20 mouse cellular contexts compared by ENCODE assay signal in the genomic region with DNA sequence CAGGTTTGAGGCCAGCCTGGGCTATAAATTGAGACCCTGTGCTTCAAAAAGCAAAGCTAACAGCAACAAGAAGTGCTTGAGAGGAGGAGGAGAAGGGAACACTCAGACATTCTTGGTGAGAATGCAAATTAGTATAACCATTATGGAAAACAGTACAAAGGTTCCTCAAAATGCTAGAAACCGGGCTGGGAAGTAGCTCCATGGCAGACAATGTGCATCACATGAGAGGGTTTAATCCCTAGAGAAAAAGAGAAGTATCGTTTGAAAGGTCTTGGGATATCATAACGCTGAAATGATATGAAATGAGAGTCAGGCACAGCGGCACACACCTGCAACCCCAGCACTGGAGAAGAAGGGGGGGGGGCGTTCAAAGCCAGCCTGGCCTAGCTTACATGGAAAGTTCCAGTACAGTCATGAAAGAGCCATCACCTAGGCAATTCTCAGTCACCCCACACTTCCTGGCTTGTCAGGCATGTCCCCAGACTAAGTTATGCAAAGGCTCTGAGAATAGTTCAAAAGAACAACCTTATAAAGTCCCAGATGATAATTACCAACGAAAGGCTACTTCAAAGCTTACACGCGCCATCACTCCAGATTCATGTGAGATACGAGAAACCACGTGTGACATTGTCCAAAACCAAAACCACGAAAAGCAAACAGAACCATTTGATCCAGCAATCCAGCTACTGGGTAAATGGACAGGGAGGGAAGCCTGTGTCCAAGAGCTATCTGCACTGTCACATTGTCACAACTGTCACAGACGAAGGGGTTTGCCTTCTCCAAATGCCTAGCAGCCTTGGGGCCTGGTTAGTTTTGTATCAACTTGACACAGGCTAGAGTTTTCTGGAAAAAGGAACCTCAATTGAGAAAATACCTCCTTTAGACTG. TPM values are rescaled to one million over a fixed set of nuclear protein-coding genes. Genes with fewer than 3 reads are reported as not detected.
A peak's percentile ranks its signal among the peaks of the same experiment; 100 is the strongest.
DNase-seq lines count a peak whose midpoint lies in the region; ATAC-seq lines count a peak whose summit lies in the region.
"Had no signal": no experiment of that assay in that cellular context is flagged by ENCODE, and none has a peak within 500 bp of the region (broad histone marks: within the 10 kb centered on the region; RNA-seq: fewer than 3 reads in every experiment).

No protein-coding gene starts in this region.

- peak; percentile 77 for ATAC-seq in activated CD4-positive, CD25-positive, alpha-beta regulatory T cell, adult 4 months
- peak; percentile 44 for ATAC-seq in megakaryocyte, adult 5-6 weeks (ENCODE audit: poor library complexity, severe bottlenecking)
- ATAC-seq: forebrain, embryonic 14.5 days; intestine, postnatal 0 days had no signal

- DNase-seq in A20 (ENCODE audit: low read depth, low spot score) (peak; percentile 34), liver (no peak)
- DNase-seq in CD4-positive helper T cell, adult 2 months (ENCODE audit: low read depth, low spot score) = peak; percentile 78
- no peak for DNase-seq in heart, adult 11 months
- no peak for DNase-seq in frontal cortex, postnatal 14 days (ENCODE audit: low spot score in 2 of 2)
- DNase-seq: adrenal gland, postnatal 14 days; cerebellum, adult 8-10 months; gastrocnemius, postnatal 10 days; kidney, postnatal 25 days; layer of hippocampus, postnatal 36 days; lung, postnatal 4 days had no signal

RNA-seq across cellular contexts. Expression of gene Spn, which starts 28.2 kb away (rescaled TPM):
- 100 to 1,000 TPM; 157 to 159 TPM for polyA plus RNA-seq in activated CD4-positive, CD25-positive, alpha-beta regulatory T cell, adult 4 months (2017; shearing (Covaris generic))
- 74.6 and 82.8 TPM in 2 replicates for total RNA-seq in megakaryocyte, adult 5-6 weeks (2015)
- total RNA-seq in megakaryocyte, adult 5-6 weeks (2017) = 241 and 246 TPM in 2 replicates
- polyA plus RNA-seq: forebrain, embryonic 14.5 days; midbrain, embryonic 11.5 days; midbrain, postnatal 0 days had no signal

RNA-seq across cellular contexts. Expression of gene Cd2bp2, which starts 30.0 kb away (rescaled TPM):
- 10 to 100 TPM; 38.9 to 50.5 TPM for polyA plus RNA-seq in activated CD4-positive, CD25-positive, alpha-beta regulatory T cell, adult 4 months (2017; shearing (Covaris generic))
- 16.1 and 19.0 TPM in 2 replicates for total RNA-seq in megakaryocyte, adult 5-6 weeks (2015)
- 51.8 and 57.5 TPM in 2 replicates for total RNA-seq in megakaryocyte, adult 5-6 weeks (2017)

RNA-seq across cellular contexts. Expression of gene Tbc1d10b, which starts 42.4 kb away (rescaled TPM):
- 10 to 100 TPM; 13.6 to 18.9 TPM for polyA plus RNA-seq in activated CD4-positive, CD25-positive, alpha-beta regulatory T cell, adult 4 months (2017; shearing (Covaris generic))
- total RNA-seq in megakaryocyte, adult 5-6 weeks (2015) = 27.0 and 27.4 TPM in 2 replicates
- 59.8 and 74.2 TPM in 2 replicates for total RNA-seq in megakaryocyte, adult 5-6 weeks (2017)

RNA-seq across cellular contexts. Expression of gene Mylpf, which starts 42.8 kb away (rescaled TPM):
- polyA plus RNA-seq in activated CD4-positive, CD25-positive, alpha-beta regulatory T cell, adult 4 months (2017; shearing (Covaris generic)) = 10 to 100 TPM; 26.7 to 30.7 TPM
- total RNA-seq in megakaryocyte, adult 5-6 weeks (2015) = 5.0 and 6.0 TPM in 2 replicates
- 2.3 and 3.3 TPM in 2 replicates for total RNA-seq in megakaryocyte, adult 5-6 weeks (2017)

RNA-seq across cellular contexts. Expression of gene Qprt, which starts 43.8 kb away (rescaled TPM):
- 10 to 100 TPM in 1 of 2 experiments, 1 to 10 TPM in 1; 9.2 to 11.7 TPM for polyA plus RNA-seq in activated CD4-positive, CD25-positive, alpha-beta regulatory T cell, adult 4 months (2017; shearing (Covaris generic))
- total RNA-seq in megakaryocyte, adult 5-6 weeks (2015) = 2.0 and 3.3 TPM in 2 replicates
- 1.1 and 2.8 TPM in 2 replicates for total RNA-seq in megakaryocyte, adult 5-6 weeks (2017)
- total RNA-seq: heart, adult 8-10 months; heart, postnatal 25 days; layer of hippocampus, adult 2 months had no signal

Comparison
In these comparisons a context has a peak if more than half of its experiments do, and no peak if none do; other contexts are left out.
1. DNase-seq: peak in A20 (single experiment) and CD4-positive helper T cell, adult 2 months (single experiment); none in heart, adult 11 months (single experiment), frontal cortex, postnatal 14 days (0 of 2) and liver (single experiment).